Comparison of ENCODE assay signal across 10 mouse cellular contexts in the genomic region with DNA sequence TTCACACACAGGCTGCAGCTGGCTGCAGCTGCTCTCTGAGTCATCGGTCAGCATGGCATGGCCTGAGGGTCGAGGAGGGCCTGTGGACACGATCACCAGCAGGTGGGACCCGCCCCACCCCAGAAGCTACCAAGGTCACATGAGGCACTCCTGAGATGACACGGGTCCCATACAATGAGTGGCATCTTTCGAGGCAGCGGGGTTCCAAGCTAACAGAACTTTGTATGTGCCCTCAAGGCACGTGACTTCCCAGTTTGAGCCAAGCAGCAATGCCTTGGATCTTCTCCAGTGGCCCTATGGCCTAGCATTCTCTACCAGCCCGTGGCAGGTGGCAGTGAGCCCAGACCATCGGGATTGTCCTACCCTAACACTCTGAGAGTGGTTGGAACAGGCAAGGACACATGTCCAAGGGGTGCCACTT. TPM values are rescaled to one million over a fixed set of nuclear protein-coding genes. Genes with fewer than 3 reads are reported as not detected.
DNase-seq lines count a peak whose midpoint lies in the region; ATAC-seq lines count a peak whose summit lies in the region.
"Had no signal": no experiment of that assay in that cellular context is flagged by ENCODE, and none has a peak within 500 bp of the region (broad histone marks: within the 10 kb centered on the region; RNA-seq: fewer than 3 reads in every experiment).

No protein-coding gene starts in this region.

- intact Hi-C loops in left cerebral cortex, postnatal 10 days (cut with DNase I): no loop called here

- 86% methylated on average over 10 of the region's 10 CpGs for WGBS in midbrain, embryonic 10.5 days

- H3K36me3 ChIP-seq in midbrain, embryonic 10.5 days: peaks cover 56% of the 10 kb centered on the region

- H3K4me1 ChIP-seq in midbrain, embryonic 10.5 days: peaks cover 48% of the 10 kb centered on the region

- ATAC-seq in inflammation-experienced regulatory T-cells, adult 6 months: no peak

- no peaks in the 10 kb centered on the region for H3K27me3 ChIP-seq in midbrain, embryonic 10.5 days (ENCODE audit: low read depth, poor library complexity, severe bottlenecking)

- DNase-seq in left cerebral cortex, adult 11 months (ENCODE audit: low spot score): peak; percentile 79
- DNase-seq in left cerebral cortex, postnatal 10 days (ENCODE audit: extremely low spot score in 1 of 2, low spot score in 2 of 2): no peak
- DNase-seq in brain, adult 2 months (ENCODE audit: low read depth, low spot score): peak; percentile 97
- peak; percentile 94 to 95 for DNase-seq in cerebellum, postnatal 14 days
- peak; percentile 87 to 93 for DNase-seq in kidney, postnatal 25 days
- DNase-seq in midbrain, embryonic 10.5 days (ENCODE audit: low spot score): no peak

- H3K9me3 ChIP-seq in midbrain, embryonic 10.5 days (replicated peaks): no peaks in the 10 kb centered on the region

- H3K27ac ChIP-seq in midbrain, embryonic 10.5 days (replicated peaks): no peak overlapping the region; the same call in 1 of the 2 replicates

- H3K4me3 ChIP-seq in midbrain, embryonic 10.5 days: no peak overlapping the region

RNA-seq across cellular contexts. Expression of gene Phldb1, which starts 17.2 kb away (rescaled TPM):
- 10 to 100 TPM; 82.6 to 89.0 TPM for total RNA-seq in left cerebral cortex, postnatal 10 days (2021)
- under 1 TPM; 0.41 to 0.92 (median 0.58) TPM for polyA plus RNA-seq in inflammation-experienced regulatory T-cells, adult 6 months (2017; shearing (Covaris generic))
- polyA plus RNA-seq in midbrain, embryonic 10.5 days (2016; fragmentation: Nextera tagmentation; extraction: Ambion mirVana): 40.8 and 49.1 TPM in 2 replicates

RNA-seq across cellular contexts. Expression of gene Treh, which starts 44.8 kb away (rescaled TPM):
- total RNA-seq in left cerebral cortex, postnatal 10 days (2021): not detected
- not detected for polyA plus RNA-seq in inflammation-experienced regulatory T-cells, adult 6 months (2017; shearing (Covaris generic))
- not detected in 2 replicates for polyA plus RNA-seq in midbrain, embryonic 10.5 days (2016; fragmentation: Nextera tagmentation; extraction: Ambion mirVana)
- total RNA-seq: hematopoietic stem cell, adult 5-6 weeks had no signal
- polyA plus RNA-seq: embryonic facial prominence, embryonic 11.5 days; limb, embryonic 14.5 days had no signal

RNA-seq across cellular contexts. Expression of gene Arcn1, which starts 49.8 kb away (rescaled TPM):
- 100 to 1,000 TPM; 103 to 113 TPM for total RNA-seq in left cerebral cortex, postnatal 10 days (2021)
- 100 to 1,000 TPM in 1 of 3 experiments, 10 to 100 TPM in 2; 64.6 to 101 (median 67.3) TPM for polyA plus RNA-seq in inflammation-experienced regulatory T-cells, adult 6 months (2017; shearing (Covaris generic))
- polyA plus RNA-seq in midbrain, embryonic 10.5 days (2016; fragmentation: Nextera tagmentation; extraction: Ambion mirVana): 165 and 172 TPM in 2 replicates

RNA-seq across cellular contexts. Expression of gene Ift46, which starts 49.9 kb away (rescaled TPM):
- total RNA-seq in left cerebral cortex, postnatal 10 days (2021): 10 to 100 TPM; 75.4 to 78.2 TPM
- 10 to 100 TPM; 43.4 to 67.5 (median 47.3) TPM for polyA plus RNA-seq in inflammation-experienced regulatory T-cells, adult 6 months (2017; shearing (Covaris generic))
- polyA plus RNA-seq in midbrain, embryonic 10.5 days (2016; fragmentation: Nextera tagmentation; extraction: Ambion mirVana): 130 and 144 TPM in 2 replicates

Comparison
In these comparisons a context has a peak if more than half of its experiments do, and no peak if none do; other contexts are left out.
1. DNase-seq: peak in left cerebral cortex, adult 11 months (single experiment), brain, adult 2 months (single experiment), cerebellum, postnatal 14 days (2 of 2) and kidney, postnatal 25 days (2 of 2); none in left cerebral cortex, postnatal 10 days (0 of 2) and midbrain, embryonic 10.5 days (single experiment).
2. RNA of gene Phldb1, which starts 17.2 kb away (polyA plus RNA-seq): 40.8 to 49.1 TPM in midbrain, embryonic 10.5 days; 0.41 to 0.92 TPM in inflammation-experienced regulatory T-cells, adult 6 months; every median in the first group is over 10 times any median in the second.